Mouse (Mus musculus) urinary bladder, postnatal 36 days (tissue): ENCODE measurements around the gene Atr.

Experiments
- DNase-seq, 2 experiments: peaks; one replicate each; pipeline ENCODE4 v3.0.0; 2022; ENCODE audit warnings: low spot score in 2 of 2, mixed read lengths in 1 of 2

Gene Atr

GRCm38 (mm10) chr9:95857414-95858026 lies at the start of gene Atr:
TSS of gene Atr (plus strand) at chr9:95857597.
- DNase-seq = peak; percentile 93 to 94

- DNase-seq = no peak
These were observed 47.8 kb upstream of the Atr start for GRCm38 (mm10) chr9:95809596-95809995.

GRCm38 (mm10) chr9:95811817-95812216 lies 45.6 kb upstream of the Atr start:
- no peak for DNase-seq

GRCm38 (mm10) chr9:95813721-95814531 lies 43.5 kb upstream of the Atr start:
- DNase-seq = no peak

- DNase-seq = peak; percentile 25 to 35
These were observed 42.3 kb upstream of the Atr start for GRCm38 (mm10) chr9:95815015-95815673.

- DNase-seq = no peak
These were observed 41.7 kb upstream of the Atr start for GRCm38 (mm10) chr9:95815706-95816105.

GRCm38 (mm10) chr9:95822531-95822930 lies 34.9 kb upstream of the Atr start:
- DNase-seq = no peak

GRCm38 (mm10) chr9:95827565-95827964 lies 29.8 kb upstream of the Atr start:
- DNase-seq = no peak

GRCm38 (mm10) chr9:95832758-95833157 lies 24.6 kb upstream of the Atr start:
- DNase-seq = no peak

GRCm38 (mm10) chr9:95834799-95835198 lies 22.6 kb upstream of the Atr start:
- no peak for DNase-seq

- DNase-seq = no peak
These were observed 21.7 kb upstream of the Atr start for GRCm38 (mm10) chr9:95835741-95836140.

GRCm38 (mm10) chr9:95839424-95839823 lies 18.0 kb upstream of the Atr start:
- DNase-seq = no peak

GRCm38 (mm10) chr9:95844825-95845460 lies 12.5 kb upstream of the Atr start, which contains the start of gene Pls1:
TSS of gene Pls1 (minus strand) at chr9:95845311.
- peak; percentile 85 to 91 for DNase-seq

- no peak for DNase-seq
These were observed 11.7 kb upstream of the Atr start for GRCm38 (mm10) chr9:95845711-95846110.

GRCm38 (mm10) chr9:95851671-95852070 lies 5.7 kb upstream of the Atr start:
- DNase-seq = no peak

- peak; percentile 56 to 67 for DNase-seq
These were observed 4.5 kb upstream of the Atr start for GRCm38 (mm10) chr9:95852896-95853295.

GRCm38 (mm10) chr9:95854891-95855290 lies 2.5 kb upstream of the Atr start:
- DNase-seq = no peak

- DNase-seq = no peak
These were observed 1.4 kb upstream of the Atr start for GRCm38 (mm10) chr9:95856004-95856403.

- no peak for DNase-seq
These were observed 702 bp downstream of the Atr start for GRCm38 (mm10) chr9:95858027-95858570.

GRCm38 (mm10) chr9:95878246-95878645 lies 20.8 kb downstream of the Atr start:
- no peak for DNase-seq

GRCm38 (mm10) chr9:95882751-95883150 lies 25.4 kb downstream of the Atr start:
- DNase-seq = no peak

- DNase-seq = no peak
These were observed 40.0 kb downstream of the Atr start for GRCm38 (mm10) chr9:95897392-95897791.
